Mouse (Mus musculus) T-helper 1 cell (primary cell): Measurements from ENCODE around the gene Gm12258.
"Not testable (repeated sequence)": the region's sequence is repeated elsewhere in the genome, so short reads cannot be mapped to it uniquely, and the experiment has no call there.

Experiments used
- in situ Hi-C: fragments of 300-600 bp; cut with MboI, MseI; formaldehyde crosslinking; loops from one replicate; pipeline ENCODE4 v1.15.1; 2025; ENCODE audit warnings: high pct_unique_total_duplicates

Gm12258 gene

GRCm38 (mm10) chr11:58846919-58847461 lies at the start of gene Gm12258:
Gm12258 (plus strand) TSS chr11:58847158.
- in situ Hi-C loops = no loop called here

GRCm38 (mm10) chr11:58799747-58800146 lies 47.2 kb upstream of the Gm12258 start:
- in situ Hi-C loops = loop anchor here (25.0 kb wide), 1 partner anchor 937 kb away; no protein-coding TSS in a partner anchor

DNA sequence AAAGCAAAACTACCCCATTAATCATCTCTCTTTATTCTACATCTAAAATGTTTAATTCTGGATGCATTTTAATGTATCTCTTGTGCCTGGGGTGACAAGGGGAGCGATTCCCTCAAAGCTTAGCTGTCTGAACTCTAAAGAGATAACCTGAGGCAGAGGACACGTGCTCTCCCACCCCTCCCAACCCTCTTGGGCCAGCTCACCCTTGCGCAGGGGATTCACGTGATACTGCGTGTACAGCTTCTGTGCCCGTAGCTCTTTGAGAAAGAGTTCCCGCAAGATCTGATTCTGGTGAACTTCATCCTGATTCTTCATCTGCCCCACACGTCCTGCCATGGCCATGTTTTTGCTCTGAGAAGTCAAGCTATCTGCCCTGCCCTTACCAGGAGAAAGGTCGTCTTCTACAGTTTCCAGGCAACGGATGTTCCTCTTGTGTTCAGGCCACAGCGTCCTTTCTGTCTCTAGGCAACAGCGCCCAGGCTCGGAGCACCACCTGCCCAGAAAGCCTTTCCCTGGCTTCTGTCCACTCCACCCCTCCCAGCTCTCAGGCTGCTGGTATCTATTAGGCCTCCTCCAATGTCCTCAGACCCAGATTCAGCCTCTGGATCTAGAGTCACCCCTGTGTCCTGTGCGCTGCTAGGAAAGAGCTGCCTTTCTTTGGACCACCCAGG lies 45.3 kb upstream of the Gm12258 start, which contains the start of gene Fam183b:
Gene Fam183b (minus strand): TSS at position 403 of the 671 bp plus-strand sequence.
- in situ Hi-C loops = no loop called here

GRCm38 (mm10) chr11:58803871-58804270 lies 43.1 kb upstream of the Gm12258 start:
- in situ Hi-C loops = no loop called here

GRCm38 (mm10) chr11:58804393-58804792 lies 42.6 kb upstream of the Gm12258 start:
- in situ Hi-C loops = no loop called here

- in situ Hi-C loops = no loop called here
Measured at GRCm38 (mm10) chr11:58812001-58812400, 35.0 kb upstream of the Gm12258 start.

DNA sequence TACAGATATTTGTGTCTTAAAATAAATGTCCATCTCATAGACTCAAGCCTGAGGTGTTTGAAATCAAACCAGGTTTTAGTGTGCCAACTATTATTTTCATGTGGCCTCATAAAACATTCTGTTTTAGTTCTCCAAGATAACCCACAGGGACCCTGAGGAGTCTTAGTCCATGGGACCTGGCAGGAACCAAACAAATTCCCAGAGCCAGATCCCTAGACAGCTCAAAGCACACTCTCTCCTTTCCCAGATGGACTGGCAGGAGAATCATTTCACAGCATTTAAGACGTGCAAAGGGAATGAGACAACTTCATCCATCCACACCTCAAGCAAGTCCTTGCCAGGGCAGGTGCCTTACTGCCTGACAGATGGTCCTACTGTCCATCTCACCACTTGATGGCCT lies 32.3 kb upstream of the Gm12258 start, which contains the start of gene Olfr313:
Gene Olfr313 (plus strand): TSS at position 301 of the 400 bp plus-strand sequence.
- in situ Hi-C loops = not testable (repeated sequence)

- in situ Hi-C loops = no loop called here
Measured at GRCm38 (mm10) chr11:58815676-58816075, 31.3 kb upstream of the Gm12258 start.

GRCm38 (mm10) chr11:58828937-58829336 lies 18.0 kb upstream of the Gm12258 start, which contains the start of gene Olfr312:
Olfr312 (plus strand) TSS chr11:58829237.
- in situ Hi-C loops = not testable (repeated sequence)

DNA sequence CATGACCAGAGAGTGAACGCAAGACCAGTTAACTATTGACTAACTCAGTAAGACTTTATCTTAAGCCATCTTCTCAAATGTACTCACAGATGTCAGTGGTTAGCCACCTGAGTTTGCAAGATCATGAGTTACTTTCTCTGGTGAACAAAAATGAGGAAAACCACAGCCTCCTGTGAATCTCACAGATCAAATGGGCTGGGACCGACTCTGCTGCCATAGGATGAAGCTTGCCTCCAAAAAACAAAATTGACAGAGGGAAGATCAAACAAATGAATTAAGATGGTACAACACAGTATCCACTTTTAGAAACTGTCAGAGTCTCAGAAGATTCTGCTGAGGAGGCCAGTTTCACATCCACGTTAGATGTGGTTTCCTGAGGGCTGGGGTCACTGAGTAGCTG lies 17.2 kb upstream of the Gm12258 start:
- in situ Hi-C loops = no loop called here

- in situ Hi-C loops = not testable (repeated sequence)
Measured at GRCm38 (mm10) chr11:58832541-58832940, 14.4 kb upstream of the Gm12258 start.

DNA sequence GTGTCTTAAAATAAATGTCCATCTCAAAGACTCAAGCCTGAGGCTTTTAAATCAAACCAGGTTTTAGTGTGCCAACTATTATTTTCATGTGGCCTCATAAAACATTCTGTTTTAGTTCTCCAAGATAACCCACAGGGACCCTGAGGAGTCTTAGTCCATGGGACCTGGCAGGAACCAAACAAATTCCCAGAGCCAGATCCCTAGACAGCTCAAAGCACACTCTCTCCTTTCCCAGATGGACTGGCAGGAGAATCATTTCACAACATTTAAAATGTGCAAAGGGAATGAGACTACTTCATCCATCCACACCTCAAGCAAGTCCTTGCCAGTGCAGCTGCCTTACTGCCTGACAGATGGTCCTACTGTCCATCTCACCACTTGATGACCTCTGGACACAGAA lies 8.0 kb upstream of the Gm12258 start, which contains the start of gene Olfr311:
Gene Olfr311 (plus strand): TSS at position 301 of the 400 bp plus-strand sequence.
- in situ Hi-C loops = not testable (repeated sequence)

DNA sequence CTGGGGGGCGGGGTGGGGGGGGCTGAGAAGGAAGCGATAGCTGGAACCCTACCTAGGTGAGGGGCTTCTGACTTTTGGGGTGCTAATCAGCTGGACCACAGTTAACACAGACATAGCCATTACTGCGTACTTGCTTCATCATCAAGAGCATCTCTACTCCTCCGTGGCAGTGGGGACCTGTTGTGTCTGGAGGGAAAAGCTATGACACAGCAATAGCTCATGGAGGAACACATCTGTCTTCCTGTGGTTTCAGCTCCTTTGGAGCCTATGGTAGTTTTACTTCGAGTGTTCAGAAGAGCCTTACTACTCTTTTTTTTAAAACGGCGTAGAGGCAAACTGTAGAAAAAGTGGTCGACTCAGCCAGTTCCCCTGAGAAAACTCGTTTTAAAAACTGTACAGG lies 678 bp downstream of the Gm12258 start:
- in situ Hi-C loops = no loop called here

DNA sequence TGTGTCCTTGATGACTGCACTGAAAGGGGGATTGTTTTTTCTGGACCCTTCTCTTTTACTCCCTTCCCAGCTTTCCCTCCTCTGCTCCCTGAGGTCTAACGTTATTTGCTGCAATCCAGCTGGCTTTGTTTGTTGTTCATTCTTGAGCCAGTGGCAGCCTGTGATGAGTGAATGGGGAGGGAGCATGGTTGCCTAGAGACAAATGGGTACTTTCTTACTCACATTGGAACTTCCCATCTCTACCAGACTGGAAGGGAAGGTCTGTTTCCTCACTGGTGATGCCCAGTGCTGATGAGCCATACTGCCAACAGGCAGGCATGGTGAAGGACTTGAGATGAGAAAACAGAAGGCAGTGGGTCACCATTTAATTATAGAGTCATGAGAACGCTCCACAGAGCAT lies 2.8 kb downstream of the Gm12258 start:
- in situ Hi-C loops = no loop called here

DNA sequence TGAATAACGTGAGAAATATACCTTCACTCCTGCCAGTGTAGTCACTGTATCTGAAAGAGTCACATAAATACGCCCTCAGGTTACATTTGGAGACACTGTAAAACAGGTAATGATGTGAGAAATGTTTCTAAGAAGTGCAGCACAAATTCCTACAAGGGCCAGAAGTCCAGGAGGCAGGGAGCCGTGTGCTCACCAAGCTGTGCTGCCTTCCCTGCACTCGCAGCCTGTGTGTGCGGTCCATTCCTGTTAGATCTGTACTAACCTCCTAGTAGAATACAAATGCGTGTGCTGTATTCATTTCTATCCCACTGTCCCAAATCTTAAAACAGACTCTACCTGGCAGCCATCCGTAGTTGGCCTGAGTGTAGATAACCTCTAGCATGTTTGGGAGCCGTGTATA lies 13.8 kb downstream of the Gm12258 start:
- in situ Hi-C loops = no loop called here

DNA sequence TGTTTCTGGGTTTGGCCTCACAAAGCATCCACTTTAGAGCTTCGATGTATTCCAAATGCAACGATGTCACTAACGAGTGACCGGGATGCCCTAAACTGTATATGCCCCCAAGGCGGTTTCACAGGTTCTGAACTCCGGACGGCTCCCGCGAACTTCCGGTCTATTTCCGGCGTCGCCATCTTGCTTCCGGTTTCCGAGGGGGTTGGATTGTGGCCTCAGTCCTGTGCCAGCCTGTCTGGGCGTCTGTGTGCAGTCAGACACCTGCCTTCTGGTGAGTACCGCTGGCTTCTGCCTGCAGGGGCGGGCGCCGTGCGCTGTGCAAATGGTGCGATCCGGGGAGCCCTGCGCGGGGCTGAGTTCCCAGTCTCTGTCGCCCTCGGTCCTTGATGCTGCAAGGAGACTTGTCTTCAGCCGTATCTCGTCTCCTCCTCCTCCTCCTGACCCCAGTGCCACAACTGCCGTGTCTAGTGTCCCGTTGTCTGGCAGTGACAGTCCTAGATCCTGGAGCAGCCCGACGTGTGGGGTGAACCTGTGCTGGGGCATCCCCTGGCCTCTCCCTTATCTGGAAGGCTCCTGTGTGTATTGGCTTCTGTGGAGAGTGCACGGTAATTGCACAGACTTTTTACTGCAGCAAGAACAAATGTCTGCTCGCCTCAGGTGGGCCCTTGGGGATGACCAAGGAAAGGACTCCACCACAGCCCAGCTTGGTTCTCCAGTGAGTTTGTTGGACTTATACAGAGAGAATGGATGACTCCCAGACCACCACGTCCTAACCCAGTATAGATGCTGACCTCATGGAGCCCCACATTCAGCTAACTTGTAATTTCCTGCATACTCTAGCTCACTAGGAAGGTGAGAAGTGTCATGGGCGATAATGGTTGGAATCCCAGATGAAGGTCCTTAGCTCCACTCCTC lies 20.3 kb downstream of the Gm12258 start, which contains the start of gene 2810021J22Rik:
Gene 2810021J22Rik (plus strand): TSS at position 178 of the 915 bp plus-strand sequence.
- in situ Hi-C loops = no loop called here

DNA sequence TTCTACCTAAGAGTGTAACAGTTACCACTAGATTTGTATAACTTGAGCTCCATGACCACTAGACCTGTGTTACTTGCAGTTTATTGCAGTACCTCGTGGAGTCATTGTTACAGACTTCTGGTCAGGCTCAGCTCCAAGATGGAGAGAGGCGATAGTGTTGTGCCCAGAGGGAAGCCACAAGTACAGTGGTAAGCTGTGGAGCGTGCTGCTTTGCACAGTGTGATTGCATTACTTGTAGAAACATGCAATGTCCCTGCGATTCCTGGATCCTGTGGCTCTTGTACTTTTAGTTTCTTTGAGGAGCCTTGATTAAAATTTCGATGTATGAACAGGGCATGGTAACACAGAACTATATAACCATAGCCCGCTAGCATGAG lies 21.0 kb downstream of the Gm12258 start:
- in situ Hi-C loops = no loop called here

GRCm38 (mm10) chr11:58870961-58871360 lies 24.0 kb downstream of the Gm12258 start:
- in situ Hi-C loops = no loop called here

GRCm38 (mm10) chr11:58883756-58884155 lies 36.8 kb downstream of the Gm12258 start:
- in situ Hi-C loops = no loop called here

DNA sequence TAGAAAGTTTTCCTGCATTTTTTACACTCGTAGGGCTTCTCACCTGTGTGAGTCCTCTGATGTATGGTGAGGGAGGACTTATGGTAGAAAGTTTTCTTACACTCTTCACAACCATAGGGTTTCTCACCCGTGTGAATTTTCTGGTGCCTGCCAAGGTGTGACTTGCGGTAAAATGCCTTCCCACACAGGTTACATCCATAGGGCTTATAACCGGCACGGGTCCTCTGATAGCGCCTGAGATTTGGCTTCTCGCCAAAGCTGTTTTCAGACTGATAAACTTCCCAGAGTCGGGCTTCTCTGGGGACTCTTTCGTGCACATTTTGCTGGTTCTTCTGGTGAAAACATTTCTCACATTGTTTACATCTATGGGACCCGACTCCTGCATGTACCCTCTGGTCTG lies 43.6 kb downstream of the Gm12258 start:
- in situ Hi-C loops = no loop called here

DNA sequence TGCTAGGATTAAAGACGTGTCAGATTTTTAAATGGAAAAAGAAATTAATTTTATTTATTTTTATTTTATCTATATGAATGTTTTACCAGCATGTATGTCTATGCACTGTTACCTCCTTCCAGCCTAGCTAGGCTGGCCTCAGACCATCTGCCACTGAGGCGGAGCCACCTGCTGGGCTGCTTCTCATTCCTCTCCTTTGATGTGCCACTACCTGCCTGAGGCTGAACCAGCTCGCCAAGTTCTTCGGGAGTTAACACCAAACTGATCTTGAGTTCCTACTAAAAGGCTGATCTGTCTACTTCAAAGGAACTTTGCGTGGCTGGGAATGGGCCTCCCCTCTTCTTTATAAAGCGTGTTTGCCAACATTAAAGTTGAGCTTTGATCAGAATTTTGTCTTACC lies 47.5 kb downstream of the Gm12258 start:
- in situ Hi-C loops = no loop called here

DNA sequence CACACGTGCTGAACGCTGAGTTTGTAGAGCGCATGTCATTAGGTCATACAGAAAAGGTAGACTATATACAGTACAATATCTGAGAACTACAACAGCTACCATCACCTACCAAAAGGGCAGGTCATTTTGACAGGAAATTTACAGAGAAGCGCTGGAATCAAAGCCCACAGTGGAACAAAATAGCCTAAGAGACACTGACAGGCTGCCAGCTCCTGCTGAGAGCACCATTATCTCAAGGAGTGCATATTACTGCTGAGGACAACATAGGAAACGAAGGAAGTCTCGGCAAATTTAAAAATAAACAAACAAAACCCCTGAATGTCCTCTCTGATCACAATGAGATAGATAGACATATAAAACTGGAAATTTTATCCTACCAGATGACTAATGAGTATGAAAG lies 50.5 kb downstream of the Gm12258 start:
- in situ Hi-C loops = no loop called here
